Mouse (Mus musculus): ENCODE measurements around the gene Raver2. TPM values are rescaled to one million over a fixed set of nuclear protein-coding genes. Genes with fewer than 3 reads are reported as not detected.

Raver2 gene
- polyA plus RNA-seq, 2 experiments from 2014 or later: 1.6 to 2.1 TPM

GRCm38 (mm10) chr4:101121002-101121401 lies 52.2 kb downstream of the Raver2 start:
- ATAC-seq: no peak

- ATAC-seq: no peak
Measured at GRCm38 (mm10) chr4:101135013-101135412, 66.2 kb downstream of the Raver2 start.

- ATAC-seq: no peak
Measured at GRCm38 (mm10) chr4:101135909-101136308, 67.1 kb downstream of the Raver2 start.

GRCm38 (mm10) chr4:101137975-101138374 lies 69.2 kb downstream of the Raver2 start:
- no peak for ATAC-seq

- peak; percentile 38 for ATAC-seq
Measured at GRCm38 (mm10) chr4:101141768-101142167, 73.0 kb downstream of the Raver2 start.

- ATAC-seq: no peak
Measured at GRCm38 (mm10) chr4:101143901-101144300, 75.1 kb downstream of the Raver2 start.

GRCm38 (mm10) chr4:101144361-101144760 lies 75.6 kb downstream of the Raver2 start:
- ATAC-seq: no peak

- no peak for ATAC-seq
Measured at GRCm38 (mm10) chr4:101144790-101145189, 76.0 kb downstream of the Raver2 start.

GRCm38 (mm10) chr4:101146047-101146745 lies 77.4 kb downstream of the Raver2 start:
- ATAC-seq: peak; percentile 59

- peak; percentile 24 for ATAC-seq
Measured at GRCm38 (mm10) chr4:101146891-101147655, 78.3 kb downstream of the Raver2 start.

GRCm38 (mm10) chr4:101155541-101155940 lies 86.8 kb downstream of the Raver2 start:
- no peak for ATAC-seq

GRCm38 (mm10) chr4:101157476-101157875 lies 88.7 kb downstream of the Raver2 start:
- no peak for ATAC-seq

GRCm38 (mm10) chr4:101158282-101158681 lies 89.5 kb downstream of the Raver2 start:
- no peak for ATAC-seq

GRCm38 (mm10) chr4:101159191-101159764 lies 90.5 kb downstream of the Raver2 start:
- ATAC-seq: no peak

- ATAC-seq: no peak
Measured at GRCm38 (mm10) chr4:101160821-101161220, 92.0 kb downstream of the Raver2 start.

GRCm38 (mm10) chr4:101164189-101164588 lies 95.4 kb downstream of the Raver2 start:
- ATAC-seq: no peak

GRCm38 (mm10) chr4:101164673-101165072 lies 95.9 kb downstream of the Raver2 start:
- no peak for ATAC-seq

- ATAC-seq: no peak
Measured at GRCm38 (mm10) chr4:101165776-101166175, 97.0 kb downstream of the Raver2 start.

- peak; percentile 92 for ATAC-seq
Measured at GRCm38 (mm10) chr4:101167777-101168176, 99.0 kb downstream of the Raver2 start.

GRCm38 (mm10) chr4:101168189-101168778 lies 99.5 kb downstream of the Raver2 start:
- peak; percentile 67 for ATAC-seq

- ATAC-seq: no peak
Measured at GRCm38 (mm10) chr4:101172738-101173137, 104.0 kb downstream of the Raver2 start.

- peak; percentile 68 for ATAC-seq
Measured at GRCm38 (mm10) chr4:101174916-101175625, 106.3 kb downstream of the Raver2 start.

- no peak for ATAC-seq
Measured at GRCm38 (mm10) chr4:101176123-101176522, 107.3 kb downstream of the Raver2 start.
